Mouse (Mus musculus) left cerebral cortex, adult 8-10 months (tissue): ENCODE results near the gene Slc30a3. TPM values are rescaled to one million over a fixed set of nuclear protein-coding genes. Genes with fewer than 3 reads are reported as not detected.

Experiments
- DNase-seq, 2 experiments: peaks; one replicate each; pipeline ENCODE4 v3.0.0; 2022; ENCODE audit warnings: low spot score in 2 of 2
- total RNA-seq, 4 experiments: library from RNA; stranded (reverse); gene quantifications; 2 replicates each; pipeline ENCODE4 v1.2.4; 2022

The Slc30a3 gene
- 100 to 1,000 TPM; 102 to 124 (median 110) TPM for total RNA-seq

- DNase-seq: no peak
These were observed at the start of gene Slc30a3 for GRCm38 (mm10) chr5:31108000-31108490. TSS of gene Slc30a3 (minus strand) at chr5:31108237.

GRCm38 (mm10) chr5:31154152-31154553 lies 46.1 kb upstream of the Slc30a3 start, which contains the start of gene Mpv17:
TSS of gene Mpv17 (minus strand) at chr5:31154251.
- peak; percentile 71 to 84 for DNase-seq

- peak in 1 of 2 experiments; percentile 15 for DNase-seq
These were observed 45.6 kb upstream of the Slc30a3 start for GRCm38 (mm10) chr5:31153516-31154151.

GRCm38 (mm10) chr5:31151746-31152145 lies 43.7 kb upstream of the Slc30a3 start:
- no peak for DNase-seq

GRCm38 (mm10) chr5:31149781-31150180 lies 41.7 kb upstream of the Slc30a3 start:
- no peak for DNase-seq

GRCm38 (mm10) chr5:31138968-31139425 lies 31.0 kb upstream of the Slc30a3 start:
- no peak for DNase-seq

GRCm38 (mm10) chr5:31138241-31138967 lies 30.4 kb upstream of the Slc30a3 start, which contains the start of gene Ucn:
TSS of gene Ucn (minus strand) at chr5:31138829.
- no peak for DNase-seq

- DNase-seq: no peak
These were observed 29.6 kb upstream of the Slc30a3 start for GRCm38 (mm10) chr5:31137658-31138057.

GRCm38 (mm10) chr5:31136730-31137424 lies 28.8 kb upstream of the Slc30a3 start:
- DNase-seq: no peak

GRCm38 (mm10) chr5:31126050-31126449 lies 18.0 kb upstream of the Slc30a3 start:
- DNase-seq: no peak

GRCm38 (mm10) chr5:31123481-31123880 lies 15.4 kb upstream of the Slc30a3 start:
- no peak for DNase-seq

GRCm38 (mm10) chr5:31121111-31121510 lies 13.1 kb upstream of the Slc30a3 start:
- DNase-seq: peak in 1 of 2 experiments; percentile 46

GRCm38 (mm10) chr5:31116912-31117311 lies 8.9 kb upstream of the Slc30a3 start:
- no peak for DNase-seq

GRCm38 (mm10) chr5:31116354-31116753 lies 8.3 kb upstream of the Slc30a3 start, which contains the start of gene Trim54:
TSS of gene Trim54 (plus strand) at chr5:31116712.
- DNase-seq: no peak

- no peak for DNase-seq
These were observed 2.7 kb upstream of the Slc30a3 start for GRCm38 (mm10) chr5:31110781-31111180.

GRCm38 (mm10) chr5:31105814-31106335 lies 2.2 kb downstream of the Slc30a3 start, which contains the start of gene Dnajc5g:
TSS of gene Dnajc5g (plus strand) at chr5:31106285.
- DNase-seq: no peak

- no peak for DNase-seq
These were observed 12.1 kb downstream of the Slc30a3 start for GRCm38 (mm10) chr5:31095711-31096480.

- no peak for DNase-seq
These were observed 13.0 kb downstream of the Slc30a3 start for GRCm38 (mm10) chr5:31094799-31095691.

GRCm38 (mm10) chr5:31094100-31094798 lies 13.8 kb downstream of the Slc30a3 start:
- no peak for DNase-seq
